ENCODE assay signal across 8 mouse cellular contexts in genomic region chr2:4301692-4302091, GRCm38 (mm10).
A peak's percentile ranks its signal among the peaks of the same experiment; 100 is the strongest.
DNase-seq lines count a peak whose midpoint lies in the region; ATAC-seq and TF ChIP-seq lines count a peak whose summit lies in the region.

No protein-coding gene starts in this region.

- H3K36me3 ChIP-seq in heart, embryonic 12.5 days, result no peaks in the 10 kb centered on the region
- no peaks in the 10 kb centered on the region for H3K36me3 ChIP-seq in hindbrain, embryonic 11.5 days (ENCODE audit: control insufficient read depth, insufficient read depth, low read length)
- H3K36me3 ChIP-seq in midbrain, embryonic 15.5 days (replicated peaks), result no peaks in the 10 kb centered on the region

- H3K9ac ChIP-seq in heart, embryonic 12.5 days, result peak overlapping the region; percentile 78
- no peak overlapping the region for H3K9ac ChIP-seq in hindbrain, embryonic 11.5 days (ENCODE audit: low read depth, low read length)
- no peak overlapping the region for H3K9ac ChIP-seq in midbrain, embryonic 15.5 days

- no peaks in the 10 kb centered on the region for H3K9me3 ChIP-seq in heart, embryonic 12.5 days (replicated peaks)
- H3K9me3 ChIP-seq in hindbrain, embryonic 11.5 days (ENCODE audit: control insufficient read depth, low read length), result no peaks in the 10 kb centered on the region
- H3K9me3 ChIP-seq in midbrain, embryonic 15.5 days, result no peaks in the 10 kb centered on the region

- H3K27ac ChIP-seq in heart, embryonic 12.5 days (ENCODE audit: poor library complexity, severe bottlenecking), result peak overlapping the region; percentile 89
- H3K27ac ChIP-seq in hindbrain, embryonic 11.5 days (ENCODE audit: low read depth, low read length), result peak overlapping the region; percentile 8; the same call in 1 of the 2 replicates
- peak overlapping the region; percentile 73 for H3K27ac ChIP-seq in midbrain, embryonic 15.5 days
- H3K27ac ChIP-seq in left cerebral cortex, adult 2 months, result no peak overlapping the region

- no peak for ATAC-seq in heart, embryonic 12.5 days (ENCODE audit: insufficient number of reproducible peaks, low FRiP score)
- no peak for ATAC-seq in hindbrain, embryonic 11.5 days (ENCODE audit: low FRiP score)
- ATAC-seq in midbrain, embryonic 15.5 days (replicated peaks), result no peak

- no peak for DNase-seq in heart, adult 9 months (ENCODE audit: low spot score in 2 of 2)
- peak; percentile 26 for DNase-seq in MN1 (ENCODE audit: low spot score)
- DNase-seq in hindbrain, embryonic 11.5 days (ENCODE audit: low spot score), result no peak
- DNase-seq in frontal cortex, adult 2 months (ENCODE audit: extremely low spot score in 1 of 2, low spot score in 1 of 2), result no peak
- no peak for DNase-seq in left cerebral cortex, adult 2 months (ENCODE audit: extremely low spot score in 1 of 2, low spot score in 2 of 2)
- DNase-seq in frontal cortex, postnatal 14 days (ENCODE audit: low spot score in 2 of 2), result no peak

- TF ChIP-seq CTCF in left cerebral cortex, adult 2 months (IDR thresholded peaks at IDR 0.05), result no peak

- peaks cover 44% of the 10 kb centered on the region for H3K4me1 ChIP-seq in heart, embryonic 12.5 days (replicated peaks)
- peaks cover 16% of the 10 kb centered on the region for H3K4me1 ChIP-seq in hindbrain, embryonic 11.5 days (replicated peaks; ENCODE audit: control insufficient read depth, insufficient read depth, low read length)
- peaks cover 35% of the 10 kb centered on the region for H3K4me1 ChIP-seq in midbrain, embryonic 15.5 days

- intact Hi-C loops in left cerebral cortex, adult 2 months (cut with DNase I), result loop anchor here (10.0 kb wide), 1 partner anchor 487 kb away; no protein-coding TSS in a partner anchor

- H3K27me3 ChIP-seq in heart, embryonic 12.5 days (replicated peaks), result no peaks in the 10 kb centered on the region
- H3K27me3 ChIP-seq in hindbrain, embryonic 11.5 days (ENCODE audit: control insufficient read depth, insufficient read depth, low read length), result no peaks in the 10 kb centered on the region
- no peaks in the 10 kb centered on the region for H3K27me3 ChIP-seq in midbrain, embryonic 15.5 days (replicated peaks)

- WGBS in heart, embryonic 12.5 days, result 34% methylated on average over 7 of the region's 7 CpGs
- 55% methylated on average over 7 of the region's 7 CpGs for WGBS in hindbrain, embryonic 11.5 days
- WGBS in midbrain, embryonic 15.5 days, result 43% methylated on average over 7 of the region's 7 CpGs

- peak overlapping the region; percentile 79 for H3K4me2 ChIP-seq in heart, embryonic 12.5 days
- H3K4me2 ChIP-seq in hindbrain, embryonic 11.5 days (replicated peaks; ENCODE audit: low read depth, low read length), result 0 out of 2 replicates have a peak overlapping the region, but pooled peaks have one; percentile 11
- peak overlapping the region; percentile 48 for H3K4me2 ChIP-seq in midbrain, embryonic 15.5 days

- H3K4me3 ChIP-seq in heart, embryonic 12.5 days, result peak overlapping the region; percentile 55
- peak overlapping the region; percentile 20 for H3K4me3 ChIP-seq in hindbrain, embryonic 11.5 days (ENCODE audit: low read depth, low read length)
- peak overlapping the region; percentile 6; the same call in 1 of the 2 replicates for H3K4me3 ChIP-seq in midbrain, embryonic 15.5 days
- H3K4me3 ChIP-seq in left cerebral cortex, adult 2 months, result no peak overlapping the region

Comparison
In these comparisons a context has a peak if more than half of its experiments do, and no peak if none do; other contexts are left out.
1. H3K4me2 ChIP-seq: peak in every context shown above with its lines; median percentile 79 in heart, embryonic 12.5 days; 48 in midbrain, embryonic 15.5 days; 11 in hindbrain, embryonic 11.5 days.